In the genomic region with DNA sequence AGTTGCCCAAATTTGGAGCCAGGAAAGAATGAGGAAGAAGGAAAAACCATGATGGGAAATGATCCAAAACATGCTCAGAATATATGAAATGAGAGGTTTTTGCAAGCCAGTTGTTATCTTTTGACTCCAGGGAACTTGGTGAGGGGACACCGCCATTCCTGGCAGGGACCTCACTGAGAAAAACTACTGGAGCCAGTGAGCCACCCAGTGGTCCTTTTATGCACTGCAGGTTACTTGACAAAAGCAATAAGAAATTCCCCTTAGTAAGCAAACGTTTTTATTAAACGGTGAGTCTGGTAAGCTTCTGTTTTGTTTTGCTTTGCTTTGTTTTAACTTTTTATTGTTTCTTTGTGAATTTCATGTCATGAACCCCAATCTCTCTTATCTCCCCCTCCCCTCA, we compare ENCODE assay signal across 8 mouse cellular contexts.
DNase-seq lines count a peak whose midpoint lies in the region; ATAC-seq and TF ChIP-seq lines count a peak whose summit lies in the region.

No protein-coding gene starts in this region.

- H3K9ac ChIP-seq in midbrain, postnatal 0 days (replicated peaks; ENCODE audit: low read length, poor library complexity, severe bottlenecking) = no peak overlapping the region

- TF ChIP-seq CTCF in midbrain, postnatal 0 days (IDR thresholded peaks at IDR 0.05) = peak; percentile 88

- intact Hi-C loops in heart, postnatal 14 days (cut with DNase I) = no loop called here

- no peak for ATAC-seq in midbrain, postnatal 0 days (ENCODE audit: low FRiP score)

- H3K9me3 ChIP-seq in midbrain, postnatal 0 days (ENCODE audit: low read length) = no peaks in the 10 kb centered on the region

- H3K36me3 ChIP-seq in midbrain, postnatal 0 days (ENCODE audit: insufficient read depth, low read length) = no peaks in the 10 kb centered on the region

- 5% methylated on average over 3 of the region's 3 CpGs for WGBS in midbrain, postnatal 0 days

- no peak overlapping the region for H3K4me2 ChIP-seq in midbrain, postnatal 0 days (ENCODE audit: low read depth, low read length, poor library complexity, severe bottlenecking)

- H3K27ac ChIP-seq in midbrain, postnatal 0 days (ENCODE audit: low read depth, low read length) = no peak overlapping the region

- H3K4me3 ChIP-seq in midbrain, postnatal 0 days (ENCODE audit: low read depth, low read length) = no peak overlapping the region

- no peaks in the 10 kb centered on the region for H3K27me3 ChIP-seq in midbrain, postnatal 0 days (ENCODE audit: insufficient read depth, low read length)

- peak; percentile 51 for DNase-seq in gastrocnemius, postnatal 10 days
- no peak for DNase-seq in gastrocnemius, adult 8-10 months (ENCODE audit: low spot score in 2 of 2)
- DNase-seq in ES-CJ7 (ENCODE audit: low read depth, low spot score) = peak; percentile 70
- DNase-seq in c-Kit-positive CD71-positive TER-119-negative erythroid progenitor cells, embryonic 14.5 days (ENCODE audit: low read depth) = peak; percentile 14
- peak; percentile 39 to 70 for DNase-seq in heart, postnatal 14 days
- peak; percentile 2 to 68 for DNase-seq in left cerebral cortex, adult 9 months (ENCODE audit: low spot score in 2 of 2)
- peak; percentile 84 for DNase-seq in midbrain, postnatal 0 days (ENCODE audit: low spot score)
- peak; percentile 8 to 22 for DNase-seq in urinary bladder, postnatal 36 days (ENCODE audit: low spot score in 2 of 2)

- H3K4me1 ChIP-seq in midbrain, postnatal 0 days (ENCODE audit: insufficient read depth, low read length) = no peaks in the 10 kb centered on the region

Comparison
In these comparisons a context has a peak if more than half of its experiments do, and no peak if none do; other contexts are left out.
1. DNase-seq: peak in gastrocnemius, postnatal 10 days (single experiment), ES-CJ7 (single experiment), c-Kit-positive CD71-positive TER-119-negative erythroid progenitor cells, embryonic 14.5 days (single experiment), heart, postnatal 14 days (2 of 2), left cerebral cortex, adult 9 months (2 of 2), midbrain, postnatal 0 days (single experiment) and urinary bladder, postnatal 36 days (2 of 2); none in gastrocnemius, adult 8-10 months (0 of 2).